Mouse (Mus musculus) midbrain, embryonic 16.5 days (tissue): ENCODE measurements around the gene Cand2. TPM values are rescaled to one million over a fixed set of nuclear protein-coding genes. Genes with fewer than 3 reads are reported as not detected.

Experiments used
- ATAC-seq: fragments of 200-750 bp; cut with Nextera tagmentation; 2 replicates; pipeline ENCODE4 v1.8.0; 2017; ENCODE audit warnings: moderate TSS enrichment
- H3K27ac ChIP-seq: fragments of 300-500 bp; sonication (generic); 2 replicates; pipeline ENCODE4 v1.5.1; 2014; ENCODE audit warnings: mild to moderate bottlenecking, low read length, mixed read lengths
- H3K27me3 ChIP-seq: fragments of 300-500 bp; sonication (generic); 2 replicates; pipeline ENCODE4 v1.6.1; 2014; ENCODE audit warnings: low read depth, low read length, mixed read lengths; ENCODE audit not compliant: control insufficient read depth, insufficient read depth
- H3K36me3 ChIP-seq: fragments of 300-500 bp; sonication (generic); 2 replicates; pipeline ENCODE4 v1.6.1; 2014; ENCODE audit warnings: mild to moderate bottlenecking, low read length, moderate library complexity, mixed read lengths; ENCODE audit not compliant: control insufficient read depth, insufficient read depth
- H3K4me1 ChIP-seq: fragments of 300-500 bp; sonication (generic); 2 replicates; pipeline ENCODE4 v1.6.1; 2014; ENCODE audit warnings: mild to moderate bottlenecking, low read length, mixed read lengths; ENCODE audit not compliant: control insufficient read depth, insufficient read depth
- H3K4me2 ChIP-seq: fragments of 300-500 bp; sonication (generic); 2 replicates; pipeline ENCODE4 v1.6.1; 2014; ENCODE audit warnings: mild to moderate bottlenecking, low read length, mixed read lengths
- H3K4me3 ChIP-seq: fragments of 300-500 bp; sonication (generic); 2 replicates; pipeline ENCODE4 v1.5.1; 2014; ENCODE audit warnings: low read depth, mild to moderate bottlenecking, low read length, moderate library complexity, mixed read lengths
- H3K9ac ChIP-seq: fragments of 300-500 bp; sonication (generic); 2 replicates; pipeline ENCODE4 v1.6.1; 2014; ENCODE audit warnings: low read depth, low read length, mixed read lengths
- H3K9me3 ChIP-seq: fragments of 300-500 bp; sonication (generic); replicated peaks from 2 replicates; pipeline ENCODE4 v1.6.1; 2014; ENCODE audit warnings: mild to moderate bottlenecking, low read length, mixed read lengths; ENCODE audit not compliant: control insufficient read depth, poor library complexity, severe bottlenecking
- WGBS: fragments of 180-500 bp; shearing (Covaris S2); extraction: QIAGEN DNeasy Blood & Tissue Kit; methylation state at CpG from one replicate; pipeline ENCODE4 v1.1.7; 2014; 5-methylcytosine and 5-hydroxymethylcytosine counted together
- microRNA-seq: library from miRNA; unstranded; fragments of <30 nt; microRNA quantifications from one replicate; pipeline ENCODE4, GENCODE M21; 2017
- polyA plus RNA-seq: library from polyadenylated mRNA; unstranded; fragments of >200 nt; fragmentation: Nextera tagmentation; extraction: Ambion mirVana; gene quantifications from 2 replicates; pipeline ENCODE4 v1.2.1, GENCODE M21; 2015

Cand2 gene
- polyA plus RNA-seq, 1 experiment from 2014 or later: 9.8 TPM

GRCm38 (mm10) chr6:115853091-115853813 lies 78.9 kb downstream of the Cand2 start, which contains the start of the genes Mbd4 and Ift122:
Mbd4 (minus strand) TSS chr6:115853371.
Ift122 (plus strand) TSS chr6:115853470.
- no peaks in the 10 kb centered on the region for H3K27me3 ChIP-seq
- no peaks in the 10 kb centered on the region for H3K36me3 ChIP-seq
- H3K4me1 ChIP-seq: peaks cover 11% of the 10 kb centered on the region
- ATAC-seq: peak; percentile 99
- peak within 1 kb of the TSS; percentile 88 for H3K27ac ChIP-seq
- no peaks in the 10 kb centered on the region for H3K9me3 ChIP-seq
- peak within 1 kb of the TSS; percentile 60 for H3K4me2 ChIP-seq
- WGBS: under 1% methylated on average over 51 of the region's 51 CpGs
- H3K9ac ChIP-seq: peak within 1 kb of the TSS; percentile 66
- peak within 1 kb of the TSS; percentile 69 for H3K4me3 ChIP-seq

GRCm38 (mm10) chr6:115853985-115854384 lies 79.6 kb downstream of the Cand2 start:
- H3K27me3 ChIP-seq: no peaks in the 10 kb centered on the region
- H3K27ac ChIP-seq: peak overlapping the region; percentile 88
- H3K9me3 ChIP-seq: no peaks in the 10 kb centered on the region
- ATAC-seq: no peak
- peak overlapping the region; percentile 66 for H3K9ac ChIP-seq
- peak overlapping the region; percentile 69 for H3K4me3 ChIP-seq
- H3K4me1 ChIP-seq: peaks cover 11% of the 10 kb centered on the region
- no peaks in the 10 kb centered on the region for H3K36me3 ChIP-seq
- peak overlapping the region; percentile 60 for H3K4me2 ChIP-seq
- WGBS: 39% methylated on average over 7 of the region's 7 CpGs

GRCm38 (mm10) chr6:115854432-115854831 lies 80.1 kb downstream of the Cand2 start:
- H3K9ac ChIP-seq: no peak overlapping the region
- H3K27ac ChIP-seq: no peak overlapping the region
- ATAC-seq: no peak
- no peaks in the 10 kb centered on the region for H3K9me3 ChIP-seq
- no peaks in the 10 kb centered on the region for H3K27me3 ChIP-seq
- WGBS: 66% methylated on average over 2 of the region's 2 CpGs
- H3K4me2 ChIP-seq: no peak overlapping the region
- H3K4me1 ChIP-seq: peaks cover 11% of the 10 kb centered on the region
- no peak overlapping the region for H3K4me3 ChIP-seq
- no peaks in the 10 kb centered on the region for H3K36me3 ChIP-seq

Small RNA genes lying within 50 kb of the gene (microRNA-seq; reads per million reads assigned to microRNA genes)
- not detected for gene Mir7660

Other genes starting within 250 kb of the Cand2 start
- gene Tsen2, start 229.9 kb upstream of the Cand2 start, polyA plus RNA-seq: 34.2 and 36.5 TPM in 2 replicates
- 0.46 and 0.48 TPM in 2 replicates for gene Mkrn2os, start 182.0 kb upstream of the Cand2 start, polyA plus RNA-seq
- gene Mkrn2, start 172.6 kb upstream of the Cand2 start, polyA plus RNA-seq: 31.9 and 35.9 TPM in 2 replicates
- gene Raf1, start 97.9 kb upstream of the Cand2 start, polyA plus RNA-seq: 127 and 136 TPM in 2 replicates
- gene Tmem40, start 12.1 kb upstream of the Cand2 start, polyA plus RNA-seq: 0.85 and 1.3 TPM in 2 replicates
- 855 and 922 TPM in 2 replicates for gene Rpl32, start 34.2 kb downstream of the Cand2 start, polyA plus RNA-seq
- gene Efcab12, start 63.9 kb downstream of the Cand2 start, polyA plus RNA-seq: 3.1 and 3.2 TPM in 2 replicates
- 8.9 and 10.1 TPM in 2 replicates for gene Mbd4, start 78.8 kb downstream of the Cand2 start, polyA plus RNA-seq
- gene Ift122, start 78.9 kb downstream of the Cand2 start, polyA plus RNA-seq: 35.2 and 36.8 TPM in 2 replicates
- gene Rho, start 157.2 kb downstream of the Cand2 start, polyA plus RNA-seq: 0.14 and 0.36 TPM in 2 replicates
- not detected in 2 replicates for gene H1foo, start 170.4 kb downstream of the Cand2 start, polyA plus RNA-seq
- gene Plxnd1, start 220.5 kb downstream of the Cand2 start, polyA plus RNA-seq: 7.5 and 7.7 TPM in 2 replicates